Mouse (Mus musculus): ENCODE measurements around the gene Six3. TPM values are rescaled to one million over a fixed set of nuclear protein-coding genes. Genes with fewer than 3 reads are reported as not detected.

The Six3 gene
- total RNA-seq, 1 experiment from 2014 or later: not detected

DNA sequence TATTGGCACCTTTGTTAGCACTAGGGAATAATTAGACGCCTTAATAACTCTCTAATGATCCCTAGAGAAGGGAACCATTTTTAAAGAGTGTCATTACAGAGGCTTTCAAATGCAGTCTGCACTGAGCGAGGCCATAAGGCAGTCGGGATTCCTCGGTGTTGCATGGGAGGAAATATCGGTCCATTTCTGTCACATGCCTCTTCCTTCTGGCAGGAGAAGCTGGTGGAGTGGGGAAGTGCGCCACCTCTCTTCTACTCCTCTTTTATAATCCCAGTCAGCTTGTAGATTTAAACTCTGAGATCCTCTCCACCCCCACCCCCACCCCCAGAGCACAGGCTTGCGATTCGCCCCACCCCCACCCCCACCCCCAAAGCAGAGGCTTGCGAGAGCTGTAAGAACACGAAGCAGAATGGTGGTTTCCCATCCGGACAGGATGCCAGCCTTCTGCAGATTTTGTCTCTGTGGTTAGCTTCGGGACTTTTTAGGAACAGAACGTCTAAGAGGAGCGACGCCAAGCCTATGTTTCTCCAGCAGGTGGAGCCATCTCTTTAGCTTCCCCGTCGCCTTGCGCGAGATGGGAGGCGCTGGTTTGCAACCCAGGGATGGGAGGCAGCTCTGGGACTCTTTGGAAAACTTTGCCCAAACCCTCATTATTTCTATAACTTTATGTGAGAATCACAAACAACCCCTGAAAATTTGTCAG, 51.4 kb downstream of the Six3 start:
- no peak for ATAC-seq (ENCODE audit: extremely low read depth, insufficient number of reproducible peaks, low FRiP score, poor library complexity, severe bottlenecking)

Other genes with a start within 250 kb of the Six3 start
- gene Six2, start 74.7 kb downstream of the Six3 start, total RNA-seq (2017): not detected in 2 replicates

Data from neutrophil, adult 5-6 weeks (primary cell).